Mouse (Mus musculus) bone marrow, adult 2 months (tissue): Measurements from ENCODE around the gene AI413582.

Experiments
- CTCF ChIP-seq: fragments of 200-500 bp; IDR thresholded peaks from 2 replicates; pipeline ENCODE4 v1.5.1; 2011; ENCODE audit warnings: low read length, control low read depth; ENCODE audit not compliant: control insufficient read depth, insufficient read depth
- POLR2A ChIP-seq: fragments of 200-500 bp; IDR thresholded peaks from 2 replicates; pipeline ENCODE4 v1.6.1; 2011; ENCODE audit warnings: low read depth, mild to moderate bottlenecking, control low read depth, low read length, borderline replicate concordance; ENCODE audit not compliant: control insufficient read depth

GRCm38 (mm10) chr17:27603036-27603435 lies 37.5 kb upstream of the AI413582 start:
- TF ChIP-seq POLR2A (no peak), CTCF (no peak)
